Mouse (Mus musculus) G1E (cell line): ENCODE measurements around the gene Cxcl10. TPM values are rescaled to one million over a fixed set of nuclear protein-coding genes. Genes with fewer than 3 reads are reported as not detected.
A peak's percentile ranks its signal among the peaks of the same experiment; 100 is the strongest.

Experiments
- ATAC-seq: 2 replicates; pipeline ENCODE4 v1.8.0; 2016; ENCODE audit warnings: mild to moderate bottlenecking; ENCODE audit not compliant: insufficient number of reproducible peaks, poor library complexity, low FRiP score, severe bottlenecking; ENCODE audit errors: extremely low read depth
- DNase-seq: peaks from one replicate; pipeline ENCODE4 v3.0.0; 2012; ENCODE audit warnings: low spot score
- H3K27me3 ChIP-seq: 2 replicates; pipeline ENCODE4 v1.6.1; 2012; ENCODE audit warnings: mild to moderate bottlenecking, low read length, inconsistent platforms; ENCODE audit not compliant: insufficient read depth
- H3K36me3 ChIP-seq: replicated peaks from 2 replicates; pipeline ENCODE3; 2012; ENCODE audit warnings: mild to moderate bottlenecking, inconsistent platforms
- H3K4me1 ChIP-seq: 2 replicates; pipeline ENCODE4 v1.6.1; 2012; ENCODE audit warnings: low read depth, low read length, inconsistent platforms, mixed read lengths; ENCODE audit not compliant: insufficient read depth
- H3K4me3 ChIP-seq: 2 replicates; pipeline ENCODE4 v1.5.1; 2012; ENCODE audit warnings: low read depth, mild to moderate bottlenecking, inconsistent platforms, low read length, moderate library complexity, mixed read lengths
- H3K9me3 ChIP-seq: replicated peaks from 2 replicates; pipeline ENCODE4 v1.6.1; 2012; ENCODE audit warnings: inconsistent platforms
- CTCF ChIP-seq: IDR thresholded peaks from 2 replicates; pipeline ENCODE4 v1.5.1; 2012; ENCODE audit warnings: low read depth, low read length, inconsistent platforms, mixed read lengths
- GATA1 ChIP-seq: IDR thresholded peaks from 2 replicates; pipeline ENCODE4 v1.6.1; 2012; ENCODE audit warnings: borderline replicate concordance, low read length, inconsistent platforms, mixed read lengths
- GATA2 ChIP-seq: IDR thresholded peaks from 2 replicates; pipeline ENCODE4 v1.6.1; 2012; ENCODE audit warnings: low read depth, low read length, inconsistent platforms, borderline replicate concordance
- POLR2AphosphoS5 ChIP-seq: IDR thresholded peaks from 2 replicates; pipeline ENCODE4 v1.6.1; 2012; ENCODE audit warnings: low read depth, low read length, inconsistent platforms; ENCODE audit not compliant: insufficient replicate concordance
- TAL1 ChIP-seq: conservative IDR thresholded peaks from 2 replicates; pipeline ENCODE4 v1.6.1; 2012; ENCODE audit warnings: low read depth, low read length, inconsistent platforms, mixed read lengths
- polyA plus RNA-seq: library from polyadenylated mRNA; stranded (reverse); fragments of >175 nt; gene quantifications from 2 replicates; pipeline ENCODE4 v1.2.3, GENCODE M21; 2012
- total RNA-seq, 2 experiments: library from RNA; stranded (forward) in 1 of 2; stranded (reverse) in 1 of 2; fragments of 200-1000 nt in 1 of 2; fragments of >200 nt in 1 of 2; fragmentation: Nextera tagmentation in 1 of 2; gene quantifications; 2 replicates each; pipeline ENCODE4 v1.2.3; 2014 to 2017

Gene Cxcl10
- total and polyA plus RNA-seq, 3 experiments: 0.05 TPM; not detected in 2

GRCm38 (mm10) chr5:92381550-92382348, 33.1 kb upstream of the Cxcl10 start:
- Histone ChIP-seq H3K27me3 (peaks cover 8% of the 10 kb centered on the region), H3K4me3 (no peak overlapping the region), H3K36me3 (no peaks in the 10 kb centered on the region), H3K4me1 (peaks cover 29% of the 10 kb centered on the region), H3K9me3 (no peaks in the 10 kb centered on the region)
- TF ChIP-seq GATA2 (no peak), CTCF (peak; percentile 48)
- ATAC-seq: 0 out of 2 replicates have a peak, but pooled peaks have one; percentile 45
- peak; percentile 32 for DNase-seq

- Histone ChIP-seq H3K4me3 (no peak overlapping the region), H3K36me3 (no peaks in the 10 kb centered on the region), H3K9me3 (no peaks in the 10 kb centered on the region), H3K27me3 (peaks cover 32% of the 10 kb centered on the region), H3K4me1 (peaks cover 12% of the 10 kb centered on the region)
- DNase-seq (no peak), ATAC-seq (no peak)
- TF ChIP-seq GATA1 (no peak), GATA2 (no peak), CTCF (no peak), POLR2AphosphoS5 (no peak), TAL1 (no peak)
Observed at GRCm38 (mm10) chr5:92376795-92377405, 28.2 kb upstream of the Cxcl10 start.

GRCm38 (mm10) chr5:92375368-92375767, 26.7 kb upstream of the Cxcl10 start:
- TF ChIP-seq CTCF (no peak), POLR2AphosphoS5 (no peak), GATA2 (no peak), TAL1 (no peak), GATA1 (no peak)
- Histone ChIP-seq H3K9me3 (no peaks in the 10 kb centered on the region), H3K27me3 (peaks cover 44% of the 10 kb centered on the region), H3K4me1 (peaks cover 8% of the 10 kb centered on the region), H3K36me3 (no peaks in the 10 kb centered on the region), H3K4me3 (no peak overlapping the region)
- ATAC-seq (no peak), DNase-seq (no peak)

GRCm38 (mm10) chr5:92374721-92375142, 26.0 kb upstream of the Cxcl10 start:
- H3K4me1 ChIP-seq: peaks cover 8% of the 10 kb centered on the region
- ATAC-seq (no peak), DNase-seq (no peak)
- no peak overlapping the region for H3K4me3 ChIP-seq
- H3K9me3 ChIP-seq: no peaks in the 10 kb centered on the region
- TF ChIP-seq POLR2AphosphoS5 (no peak), GATA1 (no peak)
- H3K36me3 ChIP-seq: no peaks in the 10 kb centered on the region
- H3K27me3 ChIP-seq: peaks cover 44% of the 10 kb centered on the region

GRCm38 (mm10) chr5:92372605-92373004, 23.9 kb upstream of the Cxcl10 start:
- peaks cover 8% of the 10 kb centered on the region for H3K4me1 ChIP-seq
- H3K27me3 ChIP-seq: peaks cover 56% of the 10 kb centered on the region
- no peaks in the 10 kb centered on the region for H3K9me3 ChIP-seq
- TF ChIP-seq CTCF (no peak), GATA1 (no peak), TAL1 (no peak), GATA2 (no peak), POLR2AphosphoS5 (no peak)
- no peak for DNase-seq
- H3K4me3 ChIP-seq: no peak overlapping the region
- H3K36me3 ChIP-seq: no peaks in the 10 kb centered on the region
- ATAC-seq: no peak

GRCm38 (mm10) chr5:92371361-92371976, 22.8 kb upstream of the Cxcl10 start:
- no peak for ATAC-seq
- TF ChIP-seq CTCF (no peak), GATA1 (no peak), POLR2AphosphoS5 (no peak), GATA2 (no peak), TAL1 (no peak)
- no peaks in the 10 kb centered on the region for H3K9me3 ChIP-seq
- H3K4me1 ChIP-seq: peaks cover 8% of the 10 kb centered on the region
- H3K27me3 ChIP-seq: peaks cover 54% of the 10 kb centered on the region
- H3K4me3 ChIP-seq: no peak overlapping the region
- H3K36me3 ChIP-seq: no peaks in the 10 kb centered on the region
- no peak for DNase-seq
